8 mouse cellular contexts compared by ENCODE assay signal in the genomic region with DNA sequence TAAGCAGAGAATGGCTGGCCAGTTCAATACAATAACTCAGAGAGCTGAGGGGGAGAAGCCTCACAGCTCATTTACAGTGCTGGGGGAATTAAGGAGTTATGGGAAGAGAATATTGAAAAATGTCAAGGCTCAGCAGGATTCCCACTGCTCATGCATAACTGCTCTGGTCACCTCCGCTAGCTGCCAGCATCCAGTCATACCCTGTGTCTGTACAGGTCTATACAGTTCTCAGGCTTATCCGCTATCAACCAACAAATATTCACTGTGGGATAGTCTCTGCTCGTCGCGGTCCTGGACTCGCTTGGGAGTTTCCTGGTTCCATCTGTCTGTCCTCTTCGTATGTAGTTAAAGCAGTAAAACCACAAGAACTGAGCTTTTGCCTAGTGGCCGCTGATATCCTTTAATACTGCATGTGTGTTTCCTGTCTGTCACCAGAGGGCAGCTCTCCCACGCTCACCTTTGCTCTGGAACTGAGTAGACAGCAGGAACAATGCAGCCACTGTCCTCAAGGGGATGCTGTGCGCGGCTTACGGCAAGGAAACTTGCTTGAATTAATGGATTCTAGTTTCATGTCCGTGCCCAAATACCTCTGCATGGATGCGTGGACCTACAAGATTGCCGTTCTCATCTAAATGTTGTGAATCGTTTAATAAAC. TPM values are rescaled to one million over a fixed set of nuclear protein-coding genes. Genes with fewer than 3 reads are reported as not detected.
A peak's percentile ranks its signal among the peaks of the same experiment; 100 is the strongest.
DNase-seq lines count a peak whose midpoint lies in the region; ATAC-seq and TF ChIP-seq lines count a peak whose summit lies in the region.

No protein-coding gene starts in this region.

- no peak overlapping the region for H3K4me2 ChIP-seq in heart, embryonic 11.5 days
- no peak overlapping the region for H3K4me2 ChIP-seq in intestine, embryonic 16.5 days (ENCODE audit: low read depth, low read length)
- H3K4me2 ChIP-seq in midbrain, postnatal 0 days (ENCODE audit: low read depth, low read length, poor library complexity, severe bottlenecking), result 0 out of 2 replicates have a peak overlapping the region, but pooled peaks have one; percentile 22

- H3K9me3 ChIP-seq in heart, embryonic 11.5 days (replicated peaks; ENCODE audit: control insufficient read depth, low read length), result no peaks in the 10 kb centered on the region
- no peaks in the 10 kb centered on the region for H3K9me3 ChIP-seq in intestine, embryonic 16.5 days (ENCODE audit: control insufficient read depth, low read length)
- no peaks in the 10 kb centered on the region for H3K9me3 ChIP-seq in midbrain, postnatal 0 days (ENCODE audit: low read length)

- no peak overlapping the region for H3K9ac ChIP-seq in heart, embryonic 11.5 days (ENCODE audit: low read depth, low read length)
- no peak overlapping the region for H3K9ac ChIP-seq in intestine, embryonic 16.5 days (ENCODE audit: low read depth, low read length)
- no peak overlapping the region for H3K9ac ChIP-seq in midbrain, postnatal 0 days (replicated peaks; ENCODE audit: low read length, poor library complexity, severe bottlenecking)

- 32% methylated on average over 16 of the region's 16 CpGs for WGBS in heart, embryonic 11.5 days (ENCODE audit: insufficient replicate concordance)
- 32% methylated on average over 16 of the region's 16 CpGs for WGBS in intestine, embryonic 16.5 days
- 31% methylated on average over 16 of the region's 16 CpGs for WGBS in midbrain, postnatal 0 days

- peak; percentile 95 for DNase-seq in heart, adult 11 months
- peak; percentile 73 for DNase-seq in gastrocnemius, postnatal 14 days
- DNase-seq in left cerebral cortex, postnatal 25 days (ENCODE audit: low spot score in 2 of 2), result peak; percentile 73 to 76
- DNase-seq in midbrain, postnatal 0 days (ENCODE audit: low spot score), result peak; percentile 94
- peak; percentile 78 for DNase-seq in telencephalon, adult 2 months (ENCODE audit: low read depth, low spot score)

- TF ChIP-seq POLR2A in cortical plate, adult 2 months (IDR thresholded peaks at IDR 0.05; ENCODE audit: extremely low read depth, insufficient read depth, low read length), result no peak

- H3K27me3 ChIP-seq in heart, embryonic 11.5 days (ENCODE audit: control insufficient read depth, insufficient read depth, low read length), result no peaks in the 10 kb centered on the region
- H3K27me3 ChIP-seq in intestine, embryonic 16.5 days (replicated peaks; ENCODE audit: control insufficient read depth, insufficient read depth, low read length), result no peaks in the 10 kb centered on the region
- no peaks in the 10 kb centered on the region for H3K27me3 ChIP-seq in midbrain, postnatal 0 days (ENCODE audit: insufficient read depth, low read length)

- TF ChIP-seq CTCF in cortical plate, adult 2 months (IDR thresholded peaks at IDR 0.05; ENCODE audit: extremely low read depth, insufficient read depth, low read length), result peak; percentile 99
- TF ChIP-seq CTCF in midbrain, postnatal 0 days (IDR thresholded peaks at IDR 0.05), result peak; percentile 100

- no peak overlapping the region for H3K4me3 ChIP-seq in heart, embryonic 11.5 days (ENCODE audit: low read depth, low read length)
- H3K4me3 ChIP-seq in cortical plate, adult 2 months (ENCODE audit: insufficient read depth, low read length), result no peak overlapping the region
- no peak overlapping the region for H3K4me3 ChIP-seq in intestine, embryonic 16.5 days (ENCODE audit: low read length)
- H3K4me3 ChIP-seq in midbrain, postnatal 0 days (ENCODE audit: low read depth, low read length), result no peak overlapping the region

- ATAC-seq in heart, embryonic 11.5 days (replicated peaks; ENCODE audit: insufficient number of reproducible peaks, low FRiP score, low TSS enrichment), result no peak
- ATAC-seq in intestine, embryonic 16.5 days, result peak; percentile 78
- ATAC-seq in midbrain, postnatal 0 days (ENCODE audit: low FRiP score), result peak; percentile 87

- H3K4me1 ChIP-seq in heart, embryonic 11.5 days (ENCODE audit: control insufficient read depth, insufficient read depth, low read length), result peaks cover 4% of the 10 kb centered on the region; the same call in 1 of the 2 replicates
- H3K4me1 ChIP-seq in cortical plate, adult 2 months (ENCODE audit: control insufficient read depth, insufficient read depth, low read length), result peaks cover 1% of the 10 kb centered on the region; the same call in 1 of the 2 replicates
- no peaks in the 10 kb centered on the region for H3K4me1 ChIP-seq in intestine, embryonic 16.5 days (ENCODE audit: control insufficient read depth, insufficient read depth, low read length)
- no peaks in the 10 kb centered on the region for H3K4me1 ChIP-seq in midbrain, postnatal 0 days (ENCODE audit: insufficient read depth, low read length)

- intact Hi-C loops in gastrocnemius, postnatal 14 days (cut with DNase I; ENCODE audit: low total_unique reads), result loop anchor here (5.0 to 10.0 kb wide), 2 partner anchors 115 to 482 kb away; no protein-coding TSS in a partner anchor
- intact Hi-C loops in left cerebral cortex, postnatal 25 days (cut with DNase I), result loop anchor here (1.0 to 5.0 kb wide), 2 partner anchors 65 to 483 kb away; a partner anchor contains a TSS

- no peaks in the 10 kb centered on the region for H3K36me3 ChIP-seq in heart, embryonic 11.5 days (ENCODE audit: control insufficient read depth, insufficient read depth, low read length)
- H3K36me3 ChIP-seq in intestine, embryonic 16.5 days (ENCODE audit: control insufficient read depth, insufficient read depth, low read length), result no peaks in the 10 kb centered on the region
- no peaks in the 10 kb centered on the region for H3K36me3 ChIP-seq in midbrain, postnatal 0 days (ENCODE audit: insufficient read depth, low read length)

- H3K27ac ChIP-seq in heart, embryonic 11.5 days (ENCODE audit: low read depth, low read length), result no peak overlapping the region
- H3K27ac ChIP-seq in cortical plate, adult 2 months (ENCODE audit: insufficient read depth, low read length), result no peak overlapping the region
- no peak overlapping the region for H3K27ac ChIP-seq in intestine, embryonic 16.5 days (ENCODE audit: low read length)
- H3K27ac ChIP-seq in midbrain, postnatal 0 days (ENCODE audit: low read depth, low read length), result no peak overlapping the region

RNA-seq across cellular contexts. Expression of a gene that starts 36.2 kb away (rescaled TPM):
- not detected in 2 replicates for polyA plus RNA-seq in heart, embryonic 11.5 days (2014; fragmentation: Nextera tagmentation; extraction: Ambion mirVana)
- polyA plus RNA-seq in cortical plate, adult 2 months (2012; rRNA removed), result 0.21 and 0.30 TPM in 2 replicates
- total RNA-seq in gastrocnemius, postnatal 14 days (2021), result not detected
- 0.06 TPM in 1 of 2 replicates, not detected in the other for polyA plus RNA-seq in intestine, embryonic 16.5 days (2015; fragmentation: Nextera tagmentation; extraction: Ambion mirVana)
- total RNA-seq in left cerebral cortex, postnatal 25 days (2021), result under 1 TPM; 0.39 to 0.55 TPM
- 1.2 and 3.9 TPM in 2 replicates for total RNA-seq in midbrain, postnatal 0 days (2014; rRNA removed)
- polyA plus RNA-seq in midbrain, postnatal 0 days (2015; fragmentation: Nextera tagmentation; extraction: Ambion mirVana), result 0.49 and 0.56 TPM in 2 replicates
